Mouse (Mus musculus): ENCODE measurements around the gene Zfpl1. TPM values are rescaled to one million over a fixed set of nuclear protein-coding genes. Genes with fewer than 3 reads are reported as not detected.

Zfpl1 gene
- polyA plus RNA-seq, 1 experiment from 2014 or later: 75.0 TPM

DNA sequence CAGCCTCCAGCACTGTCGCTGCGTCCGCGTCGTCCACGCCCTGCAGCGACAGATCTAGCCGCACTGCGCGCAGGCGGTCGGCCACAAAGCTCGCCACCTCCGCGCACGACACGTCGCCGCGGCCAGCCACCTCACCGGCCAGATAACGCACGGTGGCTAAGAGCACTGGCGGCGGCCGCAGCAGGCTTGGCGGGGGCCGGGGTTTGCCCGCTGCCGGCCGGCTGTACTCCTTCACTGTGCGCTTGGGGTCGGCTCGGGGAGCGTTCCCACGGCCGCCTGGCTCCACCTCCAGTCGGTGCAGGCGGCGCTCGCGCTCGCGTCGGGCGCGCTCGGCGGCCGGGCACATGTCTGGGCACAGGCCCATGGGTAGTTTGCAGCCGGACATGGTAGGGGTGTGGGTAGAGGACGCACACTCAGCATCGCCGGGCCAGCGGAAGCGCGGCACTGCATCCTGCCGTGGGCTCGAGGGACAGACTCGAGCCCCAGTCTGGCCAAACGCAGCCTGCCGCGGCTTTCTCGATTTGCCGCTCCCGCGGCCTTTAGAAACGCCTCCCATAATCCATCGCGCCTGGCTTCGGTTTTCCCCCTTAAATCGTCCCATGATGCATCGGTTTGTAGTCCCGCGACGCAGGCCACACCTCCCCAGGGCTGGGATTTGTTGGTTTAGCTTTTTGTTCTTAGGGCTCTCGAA is 33.4 kb upstream of the Zfpl1 start, which contains the start of gene Sac3d1:
TSS of gene Sac3d1 (minus strand) at position 665 of the 691 bp plus-strand sequence.
- ATAC-seq (ENCODE audit: low FRiP score): peak; percentile 90
- H3K4me3 ChIP-seq: peak within 1 kb of the TSS; percentile 86
- peaks cover 35% of the 10 kb centered on the region for H3K36me3 ChIP-seq
- H3K4me2 ChIP-seq (replicated peaks): peak within 1 kb of the TSS; percentile 80
- peaks cover 31% of the 10 kb centered on the region for H3K4me1 ChIP-seq
- H3K27ac ChIP-seq: peak within 1 kb of the TSS; percentile 93
- peak within 1 kb of the TSS; percentile 89 for H3K9ac ChIP-seq
- no peaks in the 10 kb centered on the region for H3K27me3 ChIP-seq
- H3K9me3 ChIP-seq (replicated peaks): no peaks in the 10 kb centered on the region
- WGBS: under 1% methylated on average over 77 of the region's 77 CpGs

DNA sequence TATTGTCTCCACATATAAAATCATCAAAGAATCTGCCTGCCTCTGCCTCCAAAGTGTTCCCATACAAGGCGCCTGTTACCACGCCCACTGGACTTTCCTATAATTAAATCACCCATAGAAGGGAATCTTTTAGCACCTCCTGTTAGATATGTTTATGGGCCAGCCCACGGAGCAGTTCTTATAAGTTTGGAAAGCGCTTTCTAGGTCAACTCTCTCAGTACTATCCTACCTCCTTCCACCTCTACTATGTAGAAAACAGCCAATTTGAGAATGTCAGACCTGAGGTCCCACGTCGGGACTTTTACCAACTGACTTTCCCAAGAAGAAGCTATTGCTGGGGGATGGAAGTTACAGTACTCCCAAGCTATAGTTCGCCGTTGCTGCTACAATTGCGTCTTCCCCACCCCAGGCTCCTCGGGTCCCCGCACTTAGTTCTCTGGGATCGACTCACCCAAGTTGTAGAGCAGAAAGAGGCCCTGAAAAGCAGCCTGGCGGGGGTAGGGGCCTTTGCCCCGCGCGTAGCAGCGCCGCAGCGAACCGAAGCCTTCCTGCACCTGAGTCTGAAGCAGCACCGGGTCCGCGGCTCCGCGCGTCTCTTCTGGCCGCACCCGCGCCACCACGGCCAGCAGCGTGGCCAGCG is 32.7 kb upstream of the Zfpl1 start:
- peaks cover 41% of the 10 kb centered on the region for H3K36me3 ChIP-seq

DNA sequence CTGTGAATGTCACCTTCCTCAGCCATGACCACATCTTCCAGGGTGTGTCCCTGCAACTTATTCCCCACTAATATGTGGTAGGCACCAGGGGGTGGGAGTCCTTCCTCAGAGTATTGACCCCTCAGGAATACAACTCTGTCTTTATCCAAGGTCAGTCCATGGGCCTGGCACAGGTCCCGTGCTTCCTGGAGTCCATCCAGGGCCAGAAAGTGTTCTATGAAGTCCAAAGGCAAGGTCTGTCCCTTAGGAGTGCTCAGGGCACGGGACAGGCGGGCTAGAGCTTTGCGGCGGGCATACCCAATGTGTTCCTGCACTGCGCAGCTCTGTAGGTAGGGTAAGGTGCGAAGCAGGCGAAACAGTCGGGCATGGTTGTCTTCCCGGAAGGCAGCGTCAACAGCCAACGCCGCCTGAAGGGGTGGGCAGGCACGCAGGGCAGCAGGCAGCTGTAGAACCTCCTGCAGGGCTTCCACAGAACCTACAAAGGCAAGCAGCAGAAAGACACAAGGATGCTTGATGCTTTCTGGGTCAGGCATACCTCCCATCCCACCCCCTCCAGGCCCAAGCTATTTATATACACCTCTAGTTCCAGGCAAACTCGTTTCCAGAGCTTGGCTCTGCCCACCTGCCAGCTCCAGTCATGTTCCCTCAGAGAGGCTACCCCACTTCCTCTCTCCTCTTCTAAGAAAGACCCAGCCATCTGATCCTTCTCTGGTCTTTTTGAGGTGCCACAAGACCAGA is 31.5 kb upstream of the Zfpl1 start:
- Histone ChIP-seq H3K27ac (no peak overlapping the region), H3K4me1 (peaks cover 27% of the 10 kb centered on the region), H3K9ac (peak overlapping the region; percentile 46), H3K4me2 (replicated peaks) (peak overlapping the region; percentile 80; the same call in 1 of the 2 replicates), H3K27me3 (no peaks in the 10 kb centered on the region), H3K36me3 (peaks cover 40% of the 10 kb centered on the region), H3K9me3 (replicated peaks) (no peaks in the 10 kb centered on the region), H3K4me3 (peak overlapping the region; percentile 86; the same call in 1 of the 2 replicates)
- no peak for ATAC-seq (ENCODE audit: low FRiP score)
- WGBS: 93% methylated on average over 15 of the region's 15 CpGs

More for the DNA sequence above, 32.7 kb upstream of the Zfpl1 start:
- peaks cover 31% of the 10 kb centered on the region for H3K4me1 ChIP-seq
- peak overlapping the region; percentile 86 for H3K4me3 ChIP-seq
- H3K4me2 ChIP-seq (replicated peaks): peak overlapping the region; percentile 80
- H3K27me3 ChIP-seq: no peaks in the 10 kb centered on the region
- WGBS: 6% methylated on average over 29 of the region's 32 CpGs
- peak overlapping the region; percentile 89 for H3K9ac ChIP-seq
- peak overlapping the region; percentile 93 for H3K27ac ChIP-seq
- H3K9me3 ChIP-seq (replicated peaks): no peaks in the 10 kb centered on the region
- no peak for ATAC-seq (ENCODE audit: low FRiP score)

DNA sequence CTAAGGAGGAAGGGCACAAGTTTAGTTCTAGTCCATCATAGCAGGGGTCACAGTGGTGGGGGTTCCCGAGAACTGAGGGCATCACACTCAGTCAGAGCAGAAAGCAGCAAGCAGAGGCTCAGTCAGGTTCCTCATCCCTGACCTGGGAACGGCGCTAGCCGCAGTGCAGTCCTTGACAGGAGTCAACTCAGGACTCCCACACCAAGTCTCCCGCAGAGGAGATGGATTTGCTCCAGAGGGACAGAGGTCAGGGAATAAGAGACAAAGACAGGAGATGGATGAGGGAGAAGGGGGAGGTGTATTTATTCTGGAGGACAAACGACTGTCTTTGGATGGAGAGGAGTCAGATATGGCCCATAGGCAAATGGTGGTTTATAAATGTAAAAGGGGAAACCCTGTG is 28.4 kb upstream of the Zfpl1 start:
- no peak overlapping the region for H3K9ac ChIP-seq
- ATAC-seq (ENCODE audit: low FRiP score): no peak
- H3K4me3 ChIP-seq: no peak overlapping the region
- H3K36me3 ChIP-seq: peaks cover 37% of the 10 kb centered on the region
- no peak overlapping the region for H3K27ac ChIP-seq
- no peaks in the 10 kb centered on the region for H3K27me3 ChIP-seq
- no peak overlapping the region for H3K4me2 ChIP-seq (replicated peaks)
- 62% methylated on average over 6 of the region's 6 CpGs for WGBS
- peaks cover 17% of the 10 kb centered on the region for H3K4me1 ChIP-seq
- H3K9me3 ChIP-seq (replicated peaks): no peaks in the 10 kb centered on the region

DNA sequence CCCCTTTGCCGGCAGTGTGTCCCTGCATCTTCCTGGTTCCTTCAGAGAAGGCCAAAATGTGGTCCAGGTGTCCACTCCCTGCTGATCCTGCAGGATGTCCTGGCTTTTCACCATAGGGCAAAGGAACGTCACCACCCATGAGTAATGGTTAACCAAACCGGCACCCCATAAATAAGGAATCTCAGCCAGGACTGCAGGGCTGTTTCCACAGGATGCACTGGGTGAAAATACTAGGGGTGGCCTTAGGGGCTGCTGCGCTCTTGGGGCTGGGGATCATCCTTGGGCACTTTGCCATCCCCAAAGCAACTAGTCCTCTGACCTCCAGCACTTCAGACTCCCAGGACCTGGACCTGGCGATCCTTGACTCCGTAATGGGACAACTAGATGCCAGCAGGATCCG is 20.8 kb upstream of the Zfpl1 start, which contains the start of gene Naaladl1:
TSS of gene Naaladl1 (plus strand) at position 197 of the 400 bp plus-strand sequence.
- H3K4me1 ChIP-seq: no peaks in the 10 kb centered on the region
- ATAC-seq (ENCODE audit: low FRiP score): no peak
- no peak within 1 kb of the TSS for H3K9ac ChIP-seq
- no peak within 1 kb of the TSS for H3K4me3 ChIP-seq
- H3K27me3 ChIP-seq: no peaks in the 10 kb centered on the region
- no peaks in the 10 kb centered on the region for H3K36me3 ChIP-seq
- WGBS: 86% methylated on average over 7 of the region's 7 CpGs
- H3K27ac ChIP-seq: no peak within 1 kb of the TSS
- no peak within 1 kb of the TSS for H3K4me2 ChIP-seq (replicated peaks)
- H3K9me3 ChIP-seq (replicated peaks): no peaks in the 10 kb centered on the region

DNA sequence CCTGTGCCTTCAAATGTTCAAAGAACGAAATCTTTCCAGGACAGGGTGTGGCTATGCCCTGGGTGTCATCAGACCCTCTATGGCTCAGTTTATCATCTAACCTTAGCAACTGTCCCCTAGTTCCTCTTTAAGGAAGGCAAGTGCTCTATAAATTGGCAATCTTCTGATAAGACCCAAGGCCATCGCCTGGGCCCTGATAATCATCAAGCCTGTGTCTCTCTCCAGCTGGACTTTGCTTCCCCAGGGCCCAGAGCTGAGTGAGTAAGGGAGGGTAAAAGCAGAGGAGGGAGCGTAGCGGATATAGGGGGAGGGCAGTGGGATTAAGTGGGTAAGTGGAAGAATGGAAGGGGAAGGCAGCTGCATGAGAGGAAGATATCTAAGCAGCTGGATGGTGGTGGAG is 19.7 kb upstream of the Zfpl1 start:
- 85% methylated on average over 4 of the region's 4 CpGs for WGBS
- ATAC-seq (ENCODE audit: low FRiP score): no peak
- Histone ChIP-seq H3K4me3 (no peak overlapping the region), H3K27me3 (no peaks in the 10 kb centered on the region), H3K36me3 (no peaks in the 10 kb centered on the region), H3K4me2 (replicated peaks) (no peak overlapping the region), H3K4me1 (no peaks in the 10 kb centered on the region), H3K9me3 (replicated peaks) (no peaks in the 10 kb centered on the region), H3K9ac (no peak overlapping the region), H3K27ac (no peak overlapping the region)

DNA sequence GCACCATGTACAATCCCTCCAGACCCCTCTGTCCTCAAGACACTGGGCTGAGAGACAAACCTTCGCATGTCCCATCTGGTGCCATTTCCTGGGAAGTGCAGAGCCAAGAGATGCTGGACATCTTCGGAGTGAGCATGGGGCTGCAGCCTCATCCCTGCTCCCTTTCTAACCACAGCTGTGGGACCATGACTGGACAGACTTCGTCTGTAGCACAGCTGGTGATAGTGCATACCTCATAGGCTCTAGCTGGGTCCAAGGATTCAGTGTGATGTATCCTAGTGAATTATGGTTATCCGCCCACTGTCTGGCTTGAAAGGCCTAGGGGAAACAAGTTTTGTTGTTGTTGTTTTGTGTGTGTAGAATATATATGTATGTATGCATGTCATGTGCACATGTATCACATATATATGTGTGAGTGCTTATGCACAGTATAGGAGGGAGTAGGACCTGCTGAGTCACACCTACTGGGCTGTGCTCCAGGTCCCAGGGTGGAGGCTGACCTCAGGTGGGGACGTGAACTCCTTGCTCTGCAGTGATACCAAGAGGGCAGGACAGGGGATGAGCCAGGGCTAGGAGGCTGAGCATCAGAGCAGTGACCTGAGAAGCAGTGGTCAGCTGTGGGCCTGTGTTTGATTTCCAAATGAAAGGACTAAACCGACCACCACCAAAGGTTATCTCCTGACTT is 17.6 kb upstream of the Zfpl1 start:
- 80% methylated on average over 6 of the region's 6 CpGs for WGBS
- H3K4me3 ChIP-seq: no peak overlapping the region
- no peaks in the 10 kb centered on the region for H3K9me3 ChIP-seq (replicated peaks)
- no peaks in the 10 kb centered on the region for H3K36me3 ChIP-seq
- no peaks in the 10 kb centered on the region for H3K27me3 ChIP-seq
- H3K9ac ChIP-seq: no peak overlapping the region
- no peaks in the 10 kb centered on the region for H3K4me1 ChIP-seq
- H3K4me2 ChIP-seq (replicated peaks): no peak overlapping the region
- no peak overlapping the region for H3K27ac ChIP-seq
- ATAC-seq (ENCODE audit: low FRiP score): no peak

DNA sequence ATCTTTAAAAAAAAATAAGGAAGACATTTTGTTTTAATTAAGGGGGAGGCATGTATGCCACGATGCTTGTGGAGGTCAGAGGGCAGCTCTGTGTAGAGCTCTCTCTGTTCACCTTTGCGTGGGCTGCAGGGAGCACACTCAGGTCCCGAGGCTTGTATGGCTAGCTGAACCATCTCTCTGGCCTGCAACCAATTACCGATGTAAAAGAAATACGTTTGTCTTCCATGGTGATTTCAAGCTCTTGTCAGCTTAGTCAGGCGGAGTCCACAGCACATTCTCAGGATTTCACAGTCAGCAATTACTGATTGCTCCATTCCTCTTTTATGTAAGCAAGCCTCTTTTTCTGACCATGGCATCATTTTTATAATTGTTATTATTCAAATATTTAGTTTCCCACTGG is 16.4 kb upstream of the Zfpl1 start:
- no peak overlapping the region for H3K4me2 ChIP-seq (replicated peaks)
- no peak for ATAC-seq (ENCODE audit: low FRiP score)
- H3K9ac ChIP-seq: no peak overlapping the region
- H3K4me3 ChIP-seq: no peak overlapping the region
- H3K9me3 ChIP-seq (replicated peaks): no peaks in the 10 kb centered on the region
- H3K27me3 ChIP-seq: no peaks in the 10 kb centered on the region
- no peak overlapping the region for H3K27ac ChIP-seq
- no peaks in the 10 kb centered on the region for H3K36me3 ChIP-seq
- no peaks in the 10 kb centered on the region for H3K4me1 ChIP-seq
- 54% methylated on average over 6 of the region's 6 CpGs for WGBS

DNA sequence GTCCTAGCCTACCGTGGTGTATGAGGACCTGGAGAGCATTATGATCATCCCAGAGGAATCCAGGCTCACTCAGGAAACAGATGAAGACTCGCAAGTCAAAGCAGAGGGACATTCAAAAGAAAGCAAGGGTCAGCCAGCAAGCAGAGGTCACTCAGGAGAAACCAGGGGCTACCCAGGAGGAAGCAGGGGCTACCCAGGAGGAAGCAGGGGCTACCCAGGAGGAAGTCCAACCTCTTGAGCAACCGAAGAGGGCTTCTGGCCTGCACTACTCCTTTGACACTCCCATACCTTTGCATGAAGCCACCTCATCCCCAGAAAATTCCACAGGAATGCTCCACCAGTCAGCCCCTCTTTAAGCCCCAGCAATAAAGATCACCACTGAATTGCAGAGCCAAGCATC is 13.1 kb upstream of the Zfpl1 start:
- H3K9me3 ChIP-seq (replicated peaks): no peaks in the 10 kb centered on the region
- H3K36me3 ChIP-seq: peaks cover 4% of the 10 kb centered on the region; the same call in 1 of the 2 replicates
- no peak overlapping the region for H3K27ac ChIP-seq
- H3K4me1 ChIP-seq: no peaks in the 10 kb centered on the region
- WGBS: 89% methylated on average over 3 of the region's 3 CpGs
- no peak overlapping the region for H3K4me2 ChIP-seq (replicated peaks)
- no peak overlapping the region for H3K9ac ChIP-seq
- no peak overlapping the region for H3K4me3 ChIP-seq
- H3K27me3 ChIP-seq: no peaks in the 10 kb centered on the region
- no peak for ATAC-seq (ENCODE audit: low FRiP score)

DNA sequence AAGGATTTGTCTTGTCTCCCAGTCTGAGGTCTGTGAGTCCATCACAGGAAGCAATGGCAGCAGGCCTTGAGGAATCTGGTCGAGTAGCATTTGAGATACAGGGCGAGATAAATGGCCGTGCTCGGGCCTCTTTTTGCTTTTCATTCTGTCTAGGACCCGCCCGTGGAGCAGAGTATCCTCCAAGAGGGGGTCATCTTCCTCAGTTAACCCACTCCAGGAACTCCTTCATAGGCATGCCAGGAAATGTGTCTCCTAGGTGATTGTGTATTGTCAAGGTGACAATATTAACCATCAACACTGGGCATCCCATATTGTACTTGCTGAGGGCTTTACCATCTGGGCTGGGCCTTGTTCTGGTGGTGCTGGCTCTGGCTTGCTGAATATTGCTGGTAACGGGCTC is 9.4 kb upstream of the Zfpl1 start, which contains the start of gene AC131692.1:
TSS of gene AC131692.1 (plus strand) at position 301 of the 400 bp plus-strand sequence.
- Histone ChIP-seq H3K9ac (no peak within 1 kb of the TSS), H3K27me3 (no peaks in the 10 kb centered on the region), H3K27ac (no peak within 1 kb of the TSS), H3K4me1 (no peaks in the 10 kb centered on the region), H3K4me3 (no peak within 1 kb of the TSS), H3K36me3 (peaks cover 31% of the 10 kb centered on the region), H3K4me2 (replicated peaks) (no peak within 1 kb of the TSS), H3K9me3 (replicated peaks) (no peaks in the 10 kb centered on the region)
- no peak for ATAC-seq (ENCODE audit: low FRiP score)
- WGBS: 91% methylated on average over 7 of the region's 7 CpGs

DNA sequence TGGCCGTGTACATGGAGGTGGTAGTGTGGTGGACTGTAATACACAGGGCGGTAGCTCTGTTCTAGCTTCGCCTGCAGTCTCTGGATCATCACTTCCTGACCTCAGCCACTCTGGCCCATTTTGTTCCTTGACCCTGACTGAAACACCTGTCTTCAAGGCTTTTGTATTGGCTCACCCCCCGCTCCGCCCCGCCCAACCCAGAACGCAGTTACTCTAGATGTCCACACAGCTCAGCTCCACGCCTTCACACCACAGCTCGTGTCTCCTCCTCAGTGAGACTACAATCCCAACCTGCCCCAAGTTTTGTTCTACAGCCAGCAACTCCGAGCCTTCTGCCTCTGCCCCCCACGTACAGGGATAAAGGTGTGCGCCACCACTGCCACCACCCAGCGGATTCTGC is 4.1 kb upstream of the Zfpl1 start:
- ATAC-seq (ENCODE audit: low FRiP score): no peak
- H3K9ac ChIP-seq: no peak overlapping the region
- no peak overlapping the region for H3K4me3 ChIP-seq
- H3K36me3 ChIP-seq: peaks cover 41% of the 10 kb centered on the region
- peaks cover 10% of the 10 kb centered on the region for H3K4me1 ChIP-seq
- no peaks in the 10 kb centered on the region for H3K27me3 ChIP-seq
- H3K4me2 ChIP-seq (replicated peaks): no peak overlapping the region
- no peaks in the 10 kb centered on the region for H3K9me3 ChIP-seq (replicated peaks)
- 94% methylated on average over 13 of the region's 13 CpGs for WGBS
- H3K27ac ChIP-seq: no peak overlapping the region

DNA sequence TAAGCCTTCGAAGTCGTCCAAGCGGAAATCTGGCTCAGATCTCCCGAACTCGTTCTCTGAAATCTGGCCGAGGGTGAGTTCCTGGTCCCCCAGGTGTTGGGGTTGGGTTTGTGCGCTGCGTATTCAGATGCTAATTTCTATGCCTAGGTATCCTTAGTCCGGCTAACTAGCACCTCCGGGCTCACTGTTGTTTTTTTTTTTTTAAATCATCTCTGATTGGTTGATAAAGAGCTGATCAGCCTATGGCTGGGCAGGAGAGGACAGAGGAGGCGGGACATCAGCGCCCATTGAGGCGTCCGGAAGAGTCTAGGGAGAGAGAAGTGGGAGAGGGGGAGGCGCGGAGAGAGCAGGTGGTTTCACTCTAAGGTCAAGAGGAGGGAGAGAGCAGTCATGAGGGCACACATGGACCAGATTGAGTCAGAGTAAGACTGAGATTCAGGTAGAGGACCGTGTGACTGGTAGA is 692 bp upstream of the Zfpl1 start:
- Histone ChIP-seq H3K27ac (no peak overlapping the region), H3K4me3 (peak overlapping the region; percentile 78), H3K9ac (peak overlapping the region; percentile 44), H3K4me2 (replicated peaks) (peak overlapping the region; percentile 96), H3K4me1 (peaks cover 18% of the 10 kb centered on the region), H3K9me3 (replicated peaks) (no peaks in the 10 kb centered on the region), H3K36me3 (peaks cover 40% of the 10 kb centered on the region), H3K27me3 (no peaks in the 10 kb centered on the region)
- ATAC-seq (ENCODE audit: low FRiP score): peak; percentile 75
- WGBS: 2% methylated on average over 17 of the region's 17 CpGs

All from hindbrain, embryonic 12.5 days (tissue).